Mouse (Mus musculus): ENCODE results near the gene Sdk2. TPM values are rescaled to one million over a fixed set of nuclear protein-coding genes. Genes with fewer than 3 reads are reported as not detected.

The Sdk2 gene
- polyA plus RNA-seq, 1 experiment from 2014 or later = 2.1 TPM

DNA sequence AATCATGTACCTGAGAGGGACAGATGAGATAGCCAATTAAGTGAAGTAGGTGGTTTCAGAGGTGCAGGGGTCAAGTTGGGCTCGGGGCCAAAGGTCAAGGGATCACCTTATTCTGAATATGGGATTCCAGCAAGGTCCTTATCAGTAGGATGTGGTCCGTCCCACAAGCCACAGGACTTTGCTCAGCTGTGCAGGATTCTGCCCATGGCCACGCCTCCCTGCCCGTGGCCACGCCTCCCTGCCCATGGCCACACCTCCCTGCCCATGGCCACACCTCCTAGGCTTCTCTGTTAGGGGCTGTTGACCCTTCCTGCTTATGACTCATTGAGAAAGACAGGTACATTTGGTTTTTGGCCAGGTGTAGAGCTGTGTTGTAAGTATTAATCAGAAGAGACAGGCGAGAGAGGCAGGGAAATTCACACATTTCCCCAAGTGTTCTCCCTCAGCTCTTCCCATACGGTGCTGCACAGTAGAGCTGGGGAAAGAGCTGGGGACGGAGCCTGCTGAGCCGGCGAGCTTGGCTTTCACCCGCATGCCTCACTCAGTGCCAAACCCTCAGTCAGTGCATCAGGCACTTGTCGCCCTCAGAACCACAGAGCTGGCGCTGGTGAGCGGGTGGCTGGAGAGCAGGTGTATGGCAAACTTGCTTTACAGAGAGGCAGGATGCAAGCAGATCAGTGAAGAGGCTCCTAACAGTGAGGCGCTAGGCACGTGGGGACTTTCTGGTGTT is 163.6 kb downstream of the Sdk2 start:
- ATAC-seq = peak; percentile 73
- WGBS = 77% methylated on average over 16 of the region's 16 CpGs
- H3K27me3 ChIP-seq (replicated peaks) = no peaks in the 10 kb centered on the region
- H3K36me3 ChIP-seq = no peaks in the 10 kb centered on the region
- no peak overlapping the region for H3K4me3 ChIP-seq (replicated peaks)
- no peaks in the 10 kb centered on the region for H3K9me3 ChIP-seq
- H3K4me2 ChIP-seq (replicated peaks) = no peak overlapping the region
- no peak overlapping the region for H3K9ac ChIP-seq
- H3K4me1 ChIP-seq (replicated peaks) = no peaks in the 10 kb centered on the region
- no peak overlapping the region for H3K27ac ChIP-seq

DNA sequence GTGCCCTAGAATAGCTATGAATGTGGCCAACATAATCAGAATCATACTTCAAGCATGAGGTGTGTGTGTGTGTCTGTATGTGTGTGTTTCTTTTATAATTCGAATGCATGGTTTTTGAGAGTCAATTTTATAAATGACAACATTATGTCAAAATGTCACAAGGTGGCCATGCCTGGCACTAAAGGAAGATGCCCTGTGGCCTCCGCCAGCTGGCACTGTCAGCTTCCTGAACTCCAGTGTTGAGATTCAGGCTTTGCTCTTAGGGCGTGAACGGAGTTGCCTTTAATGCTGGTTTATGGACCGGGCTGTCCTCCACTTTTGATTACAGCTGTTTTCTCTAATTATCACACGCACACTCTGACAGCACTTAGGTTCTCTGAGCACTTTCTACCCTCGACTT is 164.9 kb downstream of the Sdk2 start:
- H3K36me3 ChIP-seq = no peaks in the 10 kb centered on the region
- no peak overlapping the region for H3K4me3 ChIP-seq (replicated peaks)
- no peak for ATAC-seq
- H3K9me3 ChIP-seq = no peaks in the 10 kb centered on the region
- no peak overlapping the region for H3K27ac ChIP-seq
- H3K9ac ChIP-seq = no peak overlapping the region
- no peaks in the 10 kb centered on the region for H3K4me1 ChIP-seq (replicated peaks)
- no peak overlapping the region for H3K4me2 ChIP-seq (replicated peaks)
- no peaks in the 10 kb centered on the region for H3K27me3 ChIP-seq (replicated peaks)
- 88% methylated on average over 7 of the region's 7 CpGs for WGBS

GRCm38 (mm10) chr11:113898671-113899070 is 168.2 kb downstream of the Sdk2 start:
- Histone ChIP-seq H3K4me1 (replicated peaks) (0 out of 2 replicates have a peak, but pooled peaks cover 2% of the 10 kb centered on the region), H3K4me3 (replicated peaks) (no peak overlapping the region), H3K27ac (no peak overlapping the region), H3K9ac (no peak overlapping the region), H3K4me2 (replicated peaks) (no peak overlapping the region), H3K27me3 (replicated peaks) (no peaks in the 10 kb centered on the region), H3K9me3 (no peaks in the 10 kb centered on the region), H3K36me3 (no peaks in the 10 kb centered on the region)
- ATAC-seq = no peak
- 65% methylated on average over 7 of the region's 7 CpGs for WGBS

- no peak overlapping the region for H3K4me2 ChIP-seq (replicated peaks)
- H3K4me1 ChIP-seq (replicated peaks) = peaks cover 5% of the 10 kb centered on the region; the same call in 1 of the 2 replicates
- no peak for ATAC-seq
- H3K4me3 ChIP-seq (replicated peaks) = no peak overlapping the region
- H3K27me3 ChIP-seq (replicated peaks) = no peaks in the 10 kb centered on the region
- no peak overlapping the region for H3K27ac ChIP-seq
- no peak overlapping the region for H3K9ac ChIP-seq
- H3K9me3 ChIP-seq = no peaks in the 10 kb centered on the region
- H3K36me3 ChIP-seq = no peaks in the 10 kb centered on the region
- 82% methylated on average over 5 of the region's 5 CpGs for WGBS
These were observed 170.8 kb downstream of the Sdk2 start for GRCm38 (mm10) chr11:113896006-113896405.

- 41% methylated on average over 6 of the region's 6 CpGs for WGBS
- H3K27ac ChIP-seq = no peak overlapping the region
- no peak for ATAC-seq
These were observed 173.9 kb downstream of the Sdk2 start for GRCm38 (mm10) chr11:113892924-113893323.

GRCm38 (mm10) chr11:113892067-113892466 is 174.8 kb downstream of the Sdk2 start:
- H3K9ac ChIP-seq = no peak overlapping the region
- H3K9me3 ChIP-seq = no peaks in the 10 kb centered on the region
- H3K4me3 ChIP-seq (replicated peaks) = no peak overlapping the region
- 44% methylated on average over 6 of the region's 6 CpGs for WGBS
- no peaks in the 10 kb centered on the region for H3K36me3 ChIP-seq
- ATAC-seq = no peak
- no peak overlapping the region for H3K27ac ChIP-seq
- H3K4me1 ChIP-seq (replicated peaks) = peaks cover 5% of the 10 kb centered on the region; the same call in 1 of the 2 replicates
- H3K27me3 ChIP-seq (replicated peaks) = no peaks in the 10 kb centered on the region
- no peak overlapping the region for H3K4me2 ChIP-seq (replicated peaks)

More at GRCm38 (mm10) chr11:113892924-113893323, 173.9 kb downstream of the Sdk2 start:
- H3K27me3 ChIP-seq (replicated peaks) = no peaks in the 10 kb centered on the region
- H3K4me1 ChIP-seq (replicated peaks) = peaks cover 5% of the 10 kb centered on the region; the same call in 1 of the 2 replicates
- no peak overlapping the region for H3K4me2 ChIP-seq (replicated peaks)
- H3K4me3 ChIP-seq (replicated peaks) = no peak overlapping the region
- H3K36me3 ChIP-seq = no peaks in the 10 kb centered on the region
- H3K9me3 ChIP-seq = no peaks in the 10 kb centered on the region
- H3K9ac ChIP-seq = no peak overlapping the region

GRCm38 (mm10) chr11:113888156-113888750 is 178.6 kb downstream of the Sdk2 start:
- Histone ChIP-seq H3K27ac (no peak overlapping the region), H3K36me3 (no peaks in the 10 kb centered on the region), H3K4me2 (replicated peaks) (no peak overlapping the region), H3K4me1 (replicated peaks) (peaks cover 5% of the 10 kb centered on the region; the same call in 1 of the 2 replicates), H3K9me3 (no peaks in the 10 kb centered on the region), H3K27me3 (replicated peaks) (no peaks in the 10 kb centered on the region), H3K9ac (no peak overlapping the region), H3K4me3 (replicated peaks) (no peak overlapping the region)
- WGBS = 79% methylated on average over 5 of the region's 5 CpGs
- no peak for ATAC-seq

DNA sequence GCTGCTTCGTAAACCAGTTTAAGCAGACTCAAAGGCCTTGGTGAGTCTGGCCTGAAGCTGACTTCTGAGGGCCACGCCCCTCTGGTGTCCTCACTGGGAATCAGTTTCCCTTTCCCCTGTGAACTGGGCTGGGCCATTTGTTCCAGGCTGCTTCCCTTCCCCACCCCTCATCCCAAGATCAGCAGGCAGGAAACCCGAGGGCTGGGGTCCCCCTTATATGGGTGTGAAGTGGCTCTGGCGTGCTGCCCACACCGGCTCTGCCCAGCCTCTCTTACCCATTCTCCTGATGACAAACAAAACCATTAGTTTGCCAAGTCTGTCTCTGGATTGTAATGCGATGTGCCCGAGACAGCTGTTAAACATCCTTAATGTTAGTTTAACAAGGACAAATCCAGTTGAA is 180.5 kb downstream of the Sdk2 start:
- no peaks in the 10 kb centered on the region for H3K9me3 ChIP-seq
- no peaks in the 10 kb centered on the region for H3K27me3 ChIP-seq (replicated peaks)
- peak overlapping the region; percentile 57 for H3K27ac ChIP-seq
- H3K4me2 ChIP-seq (replicated peaks) = 0 out of 2 replicates have a peak overlapping the region, but pooled peaks have one; percentile 11
- H3K36me3 ChIP-seq = no peaks in the 10 kb centered on the region
- no peak overlapping the region for H3K4me3 ChIP-seq (replicated peaks)
- peak; percentile 70; the same call in 1 of the 2 replicates for ATAC-seq
- 0 out of 2 replicates have a peak, but pooled peaks cover 4% of the 10 kb centered on the region for H3K4me1 ChIP-seq (replicated peaks)
- WGBS = 48% methylated on average over 7 of the region's 7 CpGs
- no peak overlapping the region for H3K9ac ChIP-seq

DNA sequence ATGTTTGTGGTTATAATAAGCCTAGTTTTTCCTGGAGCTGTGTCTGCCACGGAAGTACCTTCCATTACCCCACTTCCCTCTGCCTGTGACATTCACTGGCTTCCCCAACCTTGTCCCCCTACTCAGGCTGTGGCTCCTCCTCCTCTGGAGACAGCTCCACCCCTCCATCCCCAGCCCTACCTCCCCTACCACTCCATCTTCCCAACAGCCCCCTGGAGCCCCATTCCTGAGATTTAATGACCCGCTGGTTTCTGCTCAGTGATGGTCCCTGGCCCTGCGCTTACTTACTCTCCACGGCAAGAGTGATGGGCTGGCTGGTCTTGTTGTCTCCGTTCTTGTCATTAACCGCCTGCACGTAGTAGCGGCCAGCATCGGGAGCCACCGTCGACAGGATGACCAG is 181.9 kb downstream of the Sdk2 start:
- Histone ChIP-seq H3K4me2 (replicated peaks) (no peak overlapping the region), H3K4me3 (replicated peaks) (no peak overlapping the region), H3K4me1 (replicated peaks) (0 out of 2 replicates have a peak, but pooled peaks cover 4% of the 10 kb centered on the region), H3K36me3 (no peaks in the 10 kb centered on the region), H3K9ac (no peak overlapping the region), H3K27me3 (replicated peaks) (no peaks in the 10 kb centered on the region), H3K9me3 (no peaks in the 10 kb centered on the region), H3K27ac (no peak overlapping the region)
- ATAC-seq = no peak
- 71% methylated on average over 11 of the region's 11 CpGs for WGBS

DNA sequence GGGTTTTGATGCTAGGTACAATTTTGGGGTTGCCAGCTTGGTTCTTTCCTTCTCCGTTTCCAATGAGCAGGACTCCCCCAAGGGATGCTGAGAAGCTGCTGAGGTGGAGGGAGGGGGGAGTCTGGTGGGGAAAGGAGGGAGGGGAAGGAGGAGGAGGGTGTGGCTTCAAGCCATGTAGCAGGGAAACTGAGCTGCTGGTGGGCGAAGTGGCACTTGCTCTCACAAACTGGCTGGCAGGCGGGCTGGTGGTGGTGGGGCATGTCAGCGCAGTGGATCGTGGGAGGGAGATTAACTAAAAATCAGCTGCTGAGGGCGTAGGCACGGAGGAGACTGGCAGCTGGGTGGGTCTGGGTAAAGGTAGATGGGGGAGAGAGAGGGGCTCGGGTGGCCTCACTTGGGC is 183.8 kb downstream of the Sdk2 start:
- no peak overlapping the region for H3K9ac ChIP-seq
- H3K27me3 ChIP-seq (replicated peaks) = no peaks in the 10 kb centered on the region
- H3K9me3 ChIP-seq = no peaks in the 10 kb centered on the region
- WGBS = 79% methylated on average over 8 of the region's 8 CpGs
- H3K4me2 ChIP-seq (replicated peaks) = no peak overlapping the region
- H3K36me3 ChIP-seq = no peaks in the 10 kb centered on the region
- 0 out of 2 replicates have a peak, but pooled peaks cover 4% of the 10 kb centered on the region for H3K4me1 ChIP-seq (replicated peaks)
- ATAC-seq = no peak
- H3K27ac ChIP-seq = no peak overlapping the region
- H3K4me3 ChIP-seq (replicated peaks) = no peak overlapping the region

GRCm38 (mm10) chr11:113881864-113882263 is 185.0 kb downstream of the Sdk2 start:
- no peak overlapping the region for H3K27ac ChIP-seq
- no peak for ATAC-seq
- H3K9me3 ChIP-seq = no peaks in the 10 kb centered on the region
- 0 out of 2 replicates have a peak, but pooled peaks cover 4% of the 10 kb centered on the region for H3K4me1 ChIP-seq (replicated peaks)
- H3K27me3 ChIP-seq (replicated peaks) = no peaks in the 10 kb centered on the region
- H3K9ac ChIP-seq = no peak overlapping the region
- H3K36me3 ChIP-seq = no peaks in the 10 kb centered on the region
- 86% methylated on average over 6 of the region's 6 CpGs for WGBS
- no peak overlapping the region for H3K4me2 ChIP-seq (replicated peaks)
- no peak overlapping the region for H3K4me3 ChIP-seq (replicated peaks)

GRCm38 (mm10) chr11:113867066-113867465 is 199.8 kb downstream of the Sdk2 start:
- Histone ChIP-seq H3K4me3 (replicated peaks) (no peak overlapping the region), H3K27me3 (replicated peaks) (no peaks in the 10 kb centered on the region), H3K9ac (no peak overlapping the region), H3K4me1 (replicated peaks) (no peaks in the 10 kb centered on the region), H3K9me3 (no peaks in the 10 kb centered on the region), H3K4me2 (replicated peaks) (no peak overlapping the region), H3K27ac (no peak overlapping the region), H3K36me3 (no peaks in the 10 kb centered on the region)
- no peak for ATAC-seq
- 86% methylated on average over 8 of the region's 8 CpGs for WGBS

Measured in intestine, embryonic 15.5 days (tissue).